Mouse (Mus musculus) ES-E14 (cell line): ENCODE measurements around the gene Smim20. TPM values are rescaled to one million over a fixed set of nuclear protein-coding genes. Genes with fewer than 3 reads are reported as not detected.
A peak's percentile ranks its signal among the peaks of the same experiment; 100 is the strongest.

Experiments
- DNase-seq: peaks from one replicate; pipeline ENCODE4 v3.0.0-alpha.2; 2013; ENCODE audit warnings: low read depth, low spot score
- H3K27ac ChIP-seq: 2 replicates; pipeline ENCODE4 v1.5.1; 2012; ENCODE audit warnings: low read depth, mild to moderate bottlenecking, low read length, moderate library complexity, mixed read lengths; ENCODE audit not compliant: poor library complexity, insufficient read depth, severe bottlenecking
- H3K36me3 ChIP-seq: 2 replicates; pipeline ENCODE4 v1.6.1; 2012; ENCODE audit warnings: mild to moderate bottlenecking, low read length, moderate library complexity, mixed read lengths; ENCODE audit not compliant: control insufficient read depth, poor library complexity, insufficient read depth, severe bottlenecking
- H3K4me1 ChIP-seq, 2 experiments: fragments of 150-350 bp in 1 of 2; sonication (generic) in 1 of 2; 2 replicates each; pipeline ENCODE4 v1.6.1; 2012; ENCODE audit warnings: low read length in 2 of 2, mild to moderate bottlenecking in 1 of 2, mixed read lengths in 1 of 2; ENCODE audit not compliant: control insufficient read depth in 2 of 2, insufficient read depth in 2 of 2, poor library complexity in 1 of 2
- H3K4me3 ChIP-seq, 2 experiments: fragments of 150-350 bp in 1 of 2; sonication (generic) in 1 of 2; 2 replicates each; pipeline ENCODE4 v1.5.1; 2012; ENCODE audit warnings: low read length in 2 of 2, low read depth in 1 of 2, mild to moderate bottlenecking in 1 of 2, mixed read lengths in 1 of 2; ENCODE audit not compliant: insufficient read depth in 1 of 2, poor library complexity in 1 of 2, severe bottlenecking in 1 of 2
- H3K9ac ChIP-seq: 2 replicates; pipeline ENCODE4 v1.6.1; 2012; ENCODE audit warnings: low read depth, mild to moderate bottlenecking, low read length, mixed read lengths; ENCODE audit not compliant: poor library complexity, insufficient read depth, severe bottlenecking
- H3K9me3 ChIP-seq: fragments of 150-350 bp; sonication (generic); 2 replicates; pipeline ENCODE4 v1.6.1; 2012; ENCODE audit warnings: low read depth, mild to moderate bottlenecking, low read length; ENCODE audit not compliant: control insufficient read depth, insufficient read depth
- CHD2 ChIP-seq: IDR thresholded peaks from 2 replicates; pipeline ENCODE4 v1.6.1; 2014; ENCODE audit warnings: mild to moderate bottlenecking, low read depth, low read length, inconsistent platforms
- HCFC1 ChIP-seq: IDR thresholded peaks from 2 replicates; pipeline ENCODE4 v1.6.1; 2012; ENCODE audit warnings: low read length, inconsistent platforms, borderline replicate concordance; ENCODE audit not compliant: insufficient read depth
- MAFK ChIP-seq: IDR thresholded peaks from 2 replicates; pipeline ENCODE4 v1.6.1; 2014; ENCODE audit warnings: mild to moderate bottlenecking, low read depth, low read length, inconsistent platforms; ENCODE audit not compliant: insufficient read depth
- ZC3H11A ChIP-seq: IDR thresholded peaks from 2 replicates; pipeline ENCODE4 v1.6.1; 2012; ENCODE audit warnings: low read depth, mild to moderate bottlenecking, inconsistent platforms, low read length, borderline replicate concordance
- ZNF384 ChIP-seq: IDR thresholded peaks from 2 replicates; pipeline ENCODE4 v1.6.1; 2012; ENCODE audit warnings: low read depth, low read length, inconsistent platforms
- in situ Hi-C, 2 experiments: fragments of 600-800 bp; cut with MboI; formaldehyde crosslinking; loops; one replicate each; pipeline ENCODE4 v1.15.1; 2025; ENCODE audit warnings: low sequenced_read_pairs in 2 of 2, inconsistent platforms in 1 of 2; ENCODE audit not compliant: unreplicated experiment in 2 of 2
- total RNA-seq: library from RNA; depleted of rRNA; stranded (reverse); fragments of 300-350 nt; gene quantifications from 2 replicates; pipeline ENCODE4 v1.2.3, GENCODE M21; 2012; rRNA removed

Smim20 gene
- total RNA-seq, 1 experiment: 36.1 TPM

DNA sequence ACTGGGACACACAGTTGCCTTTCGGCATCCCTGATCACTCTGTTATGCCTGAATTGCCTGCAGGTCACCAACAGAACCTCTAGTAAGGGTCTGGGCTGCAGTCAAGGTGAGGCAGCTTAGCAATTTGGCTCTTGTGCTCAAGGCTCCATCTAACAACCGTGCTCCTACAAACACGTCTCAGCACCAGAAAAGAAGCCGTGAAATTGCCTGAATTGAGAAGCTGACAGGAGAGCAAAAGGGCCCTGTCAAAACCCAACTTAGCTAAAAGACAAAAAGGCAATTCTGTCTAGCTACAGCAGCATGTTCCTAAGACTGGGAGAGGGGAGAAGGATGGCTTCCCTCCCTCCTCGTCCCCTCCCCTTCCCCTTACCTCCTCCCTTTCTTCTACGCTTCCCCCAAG is 57.9 kb downstream of the Smim20 start:
- Histone ChIP-seq H3K9ac (no peak overlapping the region), H3K9me3 (no peaks in the 10 kb centered on the region), H3K4me1 (peaks cover 0 to 2% of the 10 kb centered on the region in 2 experiments; a peak in 3 of 4 replicates), H3K4me3 (no peak overlapping the region), H3K36me3 (no peaks in the 10 kb centered on the region), H3K27ac (no peak overlapping the region)
- no peak for TF ChIP-seq ZC3H11A
- no peak for TF ChIP-seq HCFC1
- TF ChIP-seq MAFK: no peak
- no peak for TF ChIP-seq ZNF384
- no peak for TF ChIP-seq CHD2
- no peak for DNase-seq
- in situ Hi-C loops: loop anchor here (25.0 kb wide), 1 partner anchor 788 kb away; no protein-coding TSS in a partner anchor

DNA sequence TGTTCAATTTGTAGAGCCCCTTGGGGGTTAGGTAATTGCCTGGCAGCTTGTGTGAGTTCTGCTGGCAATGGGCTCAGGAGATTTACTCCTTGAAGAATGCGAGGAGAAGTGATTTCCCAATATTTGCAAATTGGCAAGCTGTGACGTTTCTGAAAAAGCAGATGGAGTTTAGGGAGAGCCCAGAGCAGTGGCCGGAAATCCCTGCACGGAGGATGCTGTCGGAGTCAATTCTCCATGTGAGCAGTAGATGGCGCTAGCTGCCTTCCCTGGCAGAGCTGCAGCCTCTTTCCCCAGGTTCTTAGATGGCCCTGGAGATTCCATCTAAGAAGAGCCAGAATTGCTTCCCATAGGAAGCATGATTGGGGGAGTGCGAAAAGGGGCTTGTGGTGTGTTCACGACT is 59.1 kb downstream of the Smim20 start:
- TF ChIP-seq MAFK (no peak), ZC3H11A (peak; percentile 99), CHD2 (no peak)
- peaks cover 0 to 2% of the 10 kb centered on the region in 2 experiments; a peak in 3 of 4 replicates for H3K4me1 ChIP-seq
- no peaks in the 10 kb centered on the region for H3K9me3 ChIP-seq
- H3K27ac ChIP-seq: no peak overlapping the region
- no peaks in the 10 kb centered on the region for H3K36me3 ChIP-seq
- peak; percentile 60 for DNase-seq
- no peak overlapping the region for H3K4me3 ChIP-seq
- in situ Hi-C loops: loop anchor here in 1 of 2 experiments (25.0 kb wide), 1 partner anchor 786 kb away; no protein-coding TSS in a partner anchor
- no peak overlapping the region for H3K9ac ChIP-seq

DNA sequence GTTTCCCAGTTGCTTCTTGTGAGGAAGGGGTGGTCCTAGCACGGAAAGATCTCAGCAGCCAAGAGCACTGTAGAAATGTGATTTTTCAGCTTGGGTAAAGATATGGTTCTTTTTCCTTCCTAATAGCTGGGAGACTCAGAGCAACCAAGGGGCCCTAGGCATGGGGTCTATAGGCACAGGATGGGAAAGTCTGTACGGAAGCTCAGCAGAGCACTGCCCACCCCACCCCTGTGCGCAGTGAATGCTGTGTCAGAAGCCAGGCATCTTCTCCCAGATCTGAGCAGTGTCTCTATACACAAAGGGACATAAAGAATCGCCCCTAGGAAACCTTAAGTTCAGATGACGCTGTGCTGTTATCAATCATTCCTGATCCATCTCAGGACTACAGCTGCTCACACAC is 59.6 kb downstream of the Smim20 start:
- peaks cover 0 to 2% of the 10 kb centered on the region in 2 experiments; a peak in 3 of 4 replicates for H3K4me1 ChIP-seq
- no peaks in the 10 kb centered on the region for H3K9me3 ChIP-seq
- H3K27ac ChIP-seq: no peak overlapping the region
- no peak overlapping the region for H3K9ac ChIP-seq
- no peak overlapping the region for H3K4me3 ChIP-seq
- no peak for DNase-seq
- in situ Hi-C loops: loop anchor here in 1 of 2 experiments (25.0 kb wide), 1 partner anchor 786 kb away; no protein-coding TSS in a partner anchor
- H3K36me3 ChIP-seq: no peaks in the 10 kb centered on the region
- TF ChIP-seq HCFC1: no peak
- TF ChIP-seq CHD2: no peak
- TF ChIP-seq ZC3H11A: no peak
- TF ChIP-seq MAFK: no peak

Other genes starting within 250 kb of the Smim20 start
- gene Slc34a2, start 229.0 kb upstream of the Smim20 start, total RNA-seq: 0.63 and 1.3 TPM in 2 replicates
- gene Sel1l3, start 53.2 kb upstream of the Smim20 start, total RNA-seq: 1.3 and 3.0 TPM in 2 replicates
- gene Rbpj, start 199.1 kb downstream of the Smim20 start, total RNA-seq: 159 and 188 TPM in 2 replicates